Mouse (Mus musculus): ENCODE measurements around the gene Fam131a. TPM values are rescaled to one million over a fixed set of nuclear protein-coding genes. Genes with fewer than 3 reads are reported as not detected.
A peak's percentile ranks its signal among the peaks of the same experiment; 100 is the strongest.

The Fam131a gene
- polyA plus RNA-seq, 3 experiments from 2014 or later = 0.30 to 0.78 (median 0.59) TPM

DNA sequence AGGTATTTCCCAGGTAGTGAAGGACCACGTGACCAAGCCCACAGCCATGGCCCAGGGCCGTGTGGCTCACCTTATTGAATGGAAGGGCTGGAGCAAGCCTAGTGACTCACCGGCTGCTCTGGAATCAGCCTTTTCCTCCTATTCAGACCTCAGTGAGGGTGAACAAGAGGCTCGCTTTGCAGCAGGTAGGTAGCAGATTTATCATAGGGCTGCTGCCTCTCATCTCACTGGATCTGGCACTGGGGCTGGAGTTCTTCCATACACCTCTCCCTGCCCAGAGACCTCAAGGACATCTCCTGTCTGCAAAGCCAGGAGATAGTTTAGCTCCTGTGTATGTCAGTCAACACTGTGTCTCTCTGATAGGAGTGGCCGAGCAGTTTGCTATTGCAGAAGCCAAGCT lies 6.2 kb downstream of the Fam131a start:
- no peak for ATAC-seq

DNA sequence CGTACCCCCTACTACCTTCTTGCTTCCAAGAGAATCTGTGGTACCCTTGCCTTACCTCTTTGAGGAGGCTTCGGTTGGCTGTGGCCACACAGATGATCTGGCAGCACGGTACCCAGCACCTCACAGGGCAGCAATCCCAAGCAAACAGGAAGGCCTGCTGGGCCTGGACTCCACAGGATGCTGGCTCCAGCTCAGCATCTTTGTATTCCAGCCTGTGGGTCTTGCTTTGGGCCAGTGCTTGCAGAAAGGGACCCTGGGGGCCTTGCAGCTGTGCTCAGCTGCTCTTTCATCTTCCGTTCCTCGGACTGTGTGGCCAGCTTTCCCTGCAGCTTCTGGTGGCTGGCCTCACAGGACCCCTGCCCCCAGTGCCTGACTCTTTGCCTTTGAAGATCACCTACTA lies 7.0 kb downstream of the Fam131a start:
- no peak for ATAC-seq

- ATAC-seq = no peak
Measured at GRCm38 (mm10) chr16:20701316-20701715, 8.3 kb downstream of the Fam131a start.

DNA sequence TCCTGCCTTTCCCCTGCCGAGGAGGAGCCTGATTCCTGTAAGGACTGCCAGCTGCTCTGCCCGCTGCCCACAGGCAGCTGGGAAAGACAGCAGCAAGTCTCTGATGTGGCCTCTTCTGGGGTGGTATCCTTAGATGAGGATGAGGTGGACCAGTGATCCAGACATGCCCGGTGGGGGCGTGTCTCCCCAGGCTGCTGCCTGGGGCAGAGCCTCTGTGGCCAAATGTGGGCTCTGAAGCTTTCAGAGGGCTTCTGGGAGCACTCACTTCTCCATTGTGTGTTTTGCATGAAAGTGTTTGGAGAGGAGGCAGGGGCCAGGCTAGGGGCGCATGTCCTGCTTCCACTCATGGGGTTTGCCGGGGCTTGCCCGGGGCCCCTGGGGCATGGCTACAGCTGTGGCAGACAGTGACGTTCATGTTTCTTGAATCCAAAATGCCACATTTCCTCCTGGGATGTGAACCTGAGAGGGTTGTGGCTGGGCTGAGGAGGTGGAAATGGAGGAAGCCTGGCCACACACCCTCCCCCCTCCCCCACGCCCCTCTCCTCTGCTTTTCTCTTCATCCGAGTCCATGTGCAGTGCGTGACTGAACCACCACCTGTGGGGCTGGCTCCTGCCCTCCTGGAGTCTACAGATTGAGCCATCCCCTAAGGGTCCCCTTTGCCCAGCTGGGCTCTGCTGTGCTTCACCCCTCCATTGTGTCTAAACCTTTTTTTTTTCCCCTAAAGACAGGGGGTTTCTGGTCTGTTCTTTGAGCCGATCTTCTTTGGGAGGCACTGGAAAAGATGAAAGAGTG lies 8.9 kb downstream of the Fam131a start:
- no peak for ATAC-seq

DNA sequence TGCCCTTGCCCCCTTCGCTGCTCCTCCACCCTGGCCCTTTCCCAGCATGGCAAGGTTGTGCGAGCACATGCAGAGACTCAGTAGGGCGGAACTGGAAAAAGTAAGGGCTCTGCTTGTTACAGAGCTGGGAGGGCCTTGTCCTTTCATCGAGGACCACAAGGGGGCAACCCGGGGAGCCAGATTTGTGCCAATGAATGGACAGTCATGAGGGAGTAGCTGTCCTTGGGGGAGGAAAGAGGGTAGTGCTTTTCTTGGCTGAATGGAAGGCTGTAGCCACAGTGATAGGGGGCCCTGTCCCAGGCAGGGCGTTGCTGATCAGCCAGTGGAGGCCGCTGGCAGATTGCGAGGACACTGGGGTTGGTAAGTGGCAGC lies 9.5 kb downstream of the Fam131a start:
- ATAC-seq = no peak

DNA sequence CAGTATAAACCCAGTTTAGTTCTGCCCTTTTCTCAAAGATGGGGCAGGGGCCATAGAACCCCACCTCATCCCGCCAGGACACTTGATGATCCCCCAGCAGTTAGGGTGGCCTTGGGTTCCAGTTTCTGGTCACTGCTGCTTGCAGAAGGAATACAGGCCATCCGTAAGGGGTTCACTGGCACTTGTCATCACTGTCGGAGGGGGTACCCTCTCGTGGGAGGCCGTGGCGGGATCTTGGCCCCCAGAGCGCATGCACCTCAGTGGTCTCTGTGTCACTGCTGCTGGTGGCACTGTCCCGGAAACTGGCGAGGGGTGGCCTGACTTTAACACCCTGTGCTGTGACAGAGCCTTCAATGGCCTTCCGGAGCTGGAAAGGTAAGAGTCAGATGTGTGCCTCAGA lies 10.0 kb downstream of the Fam131a start:
- no peak for ATAC-seq

GRCm38 (mm10) chr16:20703699-20704400 lies 10.8 kb downstream of the Fam131a start:
- no peak for ATAC-seq

- ATAC-seq = no peak
Measured at GRCm38 (mm10) chr16:20705786-20706185, 12.7 kb downstream of the Fam131a start.

DNA sequence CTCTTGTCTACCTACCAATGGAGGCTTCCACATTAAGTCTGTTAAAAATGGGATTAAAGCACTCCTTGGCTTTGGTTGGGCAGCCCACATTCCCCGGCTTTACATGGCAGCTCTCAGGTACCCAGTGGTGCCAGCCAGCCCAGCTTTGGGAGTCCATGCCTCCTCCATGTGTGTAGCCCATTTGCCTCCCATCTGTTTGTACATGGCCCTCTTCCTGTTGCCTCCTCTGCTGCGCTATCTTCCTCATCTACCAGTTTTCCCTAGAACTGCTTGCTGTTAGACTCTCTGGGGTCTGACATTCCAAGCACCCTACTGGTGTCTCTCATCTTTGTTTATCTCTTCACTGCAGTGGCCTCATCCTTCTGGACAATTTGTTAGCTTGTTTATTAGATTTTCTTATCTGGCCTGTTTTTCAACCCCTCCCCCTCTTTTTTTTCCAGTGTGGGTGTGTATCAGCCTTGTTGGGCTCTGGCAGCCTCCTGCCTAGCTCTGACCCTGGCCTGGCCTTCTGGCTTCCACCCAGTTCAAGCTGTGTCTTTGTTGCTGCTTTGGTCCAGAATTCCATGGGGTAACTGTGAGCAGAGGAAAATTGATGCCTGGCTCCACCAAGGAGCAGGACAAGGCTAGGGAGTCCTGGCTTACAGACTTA lies 13.5 kb downstream of the Fam131a start:
- ATAC-seq = no peak

DNA sequence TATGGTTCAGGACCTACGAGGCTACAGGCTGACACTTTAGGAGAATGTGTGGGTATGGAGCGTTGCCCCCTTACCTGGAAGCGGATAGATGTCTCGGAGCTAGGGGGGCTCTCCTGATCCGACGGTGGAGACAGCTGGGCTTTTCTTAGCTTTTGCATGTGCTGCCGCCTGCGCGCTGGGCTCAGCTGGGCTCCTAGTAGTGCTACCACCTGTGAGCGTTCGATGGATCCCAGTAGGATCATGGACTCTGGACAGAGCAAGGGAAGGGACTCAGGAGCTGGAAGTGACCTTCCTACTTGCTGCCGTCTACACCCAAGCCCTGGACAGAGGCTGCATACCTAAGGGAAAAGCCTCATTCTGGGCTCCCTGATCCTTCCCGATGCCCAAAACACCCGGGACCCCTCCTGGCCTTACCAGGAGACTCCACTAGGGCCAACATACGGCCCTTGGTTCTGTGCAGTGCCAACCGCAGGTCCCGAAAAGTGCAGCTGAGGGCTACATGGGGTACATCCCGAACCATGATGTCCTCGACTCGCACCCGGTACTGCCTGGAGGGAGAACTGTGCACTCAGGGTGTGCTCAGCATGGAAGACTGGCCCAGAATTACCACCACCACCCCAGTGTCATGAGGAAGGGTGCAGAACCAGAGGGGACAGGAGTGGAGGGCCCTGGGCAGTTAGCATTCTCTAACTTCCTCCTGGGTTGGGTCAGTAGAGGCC lies 15.3 kb downstream of the Fam131a start:
- ATAC-seq = no peak

DNA sequence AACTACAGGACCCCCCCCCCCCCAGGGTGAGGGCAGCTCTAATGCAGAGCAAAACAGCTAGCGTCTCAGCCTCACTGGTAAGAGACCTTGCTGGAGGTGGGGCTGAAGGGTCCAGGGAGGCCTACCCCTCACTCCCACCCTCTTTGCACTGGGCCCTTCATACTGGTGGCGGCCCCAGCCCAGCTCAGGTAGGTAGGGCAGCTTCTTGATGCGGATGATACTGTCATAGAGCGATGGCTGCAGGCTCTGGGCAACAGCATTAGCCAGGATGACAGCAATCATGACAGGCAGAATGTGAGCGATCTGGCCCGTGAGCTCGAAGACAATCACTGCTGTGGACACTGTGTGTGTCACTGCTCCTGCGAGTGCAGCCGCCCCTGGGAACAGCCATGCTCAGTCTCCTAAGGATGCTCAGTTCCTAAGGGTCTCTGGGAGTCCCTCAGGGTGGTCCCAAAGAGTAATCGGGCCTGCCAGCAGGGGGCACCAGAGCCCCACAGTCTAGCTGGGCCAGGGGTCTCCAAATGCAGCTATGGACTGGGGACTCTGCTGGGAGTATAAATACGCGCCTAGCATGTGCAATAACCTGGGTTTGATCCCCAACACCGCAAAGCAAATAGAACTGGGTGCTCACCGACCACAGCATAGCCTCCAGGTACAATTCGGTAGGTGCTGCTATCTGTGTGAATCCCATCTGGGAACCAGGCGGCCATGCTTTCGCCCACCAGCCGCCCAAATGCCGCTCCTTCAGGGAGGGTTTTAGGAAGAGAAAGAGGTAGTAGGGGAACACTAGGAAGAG lies 16.1 kb downstream of the Fam131a start:
- ATAC-seq = no peak

GRCm38 (mm10) chr16:20710370-20710769 lies 17.3 kb downstream of the Fam131a start:
- no peak for ATAC-seq

GRCm38 (mm10) chr16:20710810-20711209 lies 17.8 kb downstream of the Fam131a start:
- no peak for ATAC-seq

- ATAC-seq = no peak
Measured at GRCm38 (mm10) chr16:20712190-20712589, 19.1 kb downstream of the Fam131a start.

DNA sequence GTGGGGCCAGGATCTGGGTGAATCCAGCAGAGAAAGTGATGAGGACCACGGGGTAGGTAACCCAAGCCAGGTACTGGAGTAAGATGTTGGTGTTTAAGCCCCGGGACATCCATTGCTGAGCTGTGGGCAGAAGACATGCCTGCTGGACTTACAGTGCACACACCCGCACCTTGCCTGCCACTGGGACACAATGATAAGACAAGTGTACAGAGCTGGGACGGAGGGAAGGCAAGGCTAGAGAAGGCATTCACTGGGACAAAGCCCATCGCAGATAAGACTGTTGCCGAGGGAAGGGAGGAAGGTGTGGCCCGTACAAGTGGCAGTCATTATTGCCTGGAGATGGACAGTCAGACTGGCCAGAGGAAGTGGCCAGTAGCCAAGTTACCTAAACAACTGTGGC lies 19.8 kb downstream of the Fam131a start:
- ATAC-seq = no peak

DNA sequence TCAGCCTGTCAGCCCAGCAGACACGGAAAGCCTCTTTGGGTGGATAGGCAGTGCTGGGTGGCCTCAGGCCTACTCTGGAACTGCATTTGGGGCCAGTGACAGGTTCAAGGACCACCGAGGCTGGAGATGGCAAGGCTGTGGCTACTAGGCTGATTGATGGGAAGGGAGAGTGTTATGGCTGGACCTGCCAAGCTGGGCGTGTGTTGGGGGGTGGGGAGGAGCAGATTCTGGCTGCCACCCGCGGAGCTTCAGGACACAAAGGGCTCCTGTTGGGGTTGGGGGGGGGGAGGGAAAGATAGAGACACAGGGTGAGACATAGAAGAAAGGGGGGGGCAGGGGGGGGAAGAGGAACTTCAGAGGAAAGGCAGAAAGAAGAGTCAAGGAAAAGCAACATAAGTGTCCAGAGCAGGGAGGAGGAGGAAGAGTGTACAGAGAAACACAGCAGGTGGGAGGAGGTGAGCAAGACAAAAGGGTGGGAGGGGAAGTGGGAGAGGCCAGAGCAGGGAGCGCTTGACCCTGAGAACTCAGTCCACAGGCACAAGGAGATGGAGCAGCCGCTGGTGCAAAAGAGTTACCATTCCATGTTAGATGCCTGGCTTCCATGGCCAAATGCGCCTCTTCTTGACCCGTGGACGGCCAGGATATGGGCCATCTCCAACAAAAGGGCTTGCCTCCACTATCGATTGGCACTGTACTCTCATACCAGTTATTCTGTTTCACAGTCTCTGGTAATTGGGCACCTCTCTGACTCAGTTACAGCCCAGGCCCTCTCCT lies 21.5 kb downstream of the Fam131a start:
- no peak for ATAC-seq

- ATAC-seq = no peak
Measured at GRCm38 (mm10) chr16:20715161-20715560, 22.1 kb downstream of the Fam131a start.

DNA sequence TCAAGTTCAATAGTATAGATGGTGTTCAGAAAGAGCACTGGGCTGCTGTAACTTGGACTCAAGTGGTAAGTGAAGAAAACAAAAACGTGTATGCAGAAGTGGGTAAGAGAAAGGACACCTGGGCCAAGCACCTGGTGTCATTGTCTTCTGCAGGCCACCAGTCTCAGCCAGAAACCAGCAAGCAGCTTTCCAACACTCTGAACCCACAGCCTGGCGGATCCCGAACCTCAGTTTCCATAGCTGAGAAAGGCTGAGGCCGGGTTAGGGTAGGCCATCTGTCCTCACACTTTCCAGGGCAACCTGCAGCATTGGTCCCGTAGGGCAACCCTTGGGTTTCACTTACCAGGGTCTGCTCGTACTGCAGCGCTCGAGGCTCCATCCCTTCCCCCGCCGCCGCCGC lies 22.5 kb downstream of the Fam131a start:
- no peak for ATAC-seq

GRCm38 (mm10) chr16:20715976-20716840 lies 23.2 kb downstream of the Fam131a start:
- ATAC-seq = peak; percentile 31

DNA sequence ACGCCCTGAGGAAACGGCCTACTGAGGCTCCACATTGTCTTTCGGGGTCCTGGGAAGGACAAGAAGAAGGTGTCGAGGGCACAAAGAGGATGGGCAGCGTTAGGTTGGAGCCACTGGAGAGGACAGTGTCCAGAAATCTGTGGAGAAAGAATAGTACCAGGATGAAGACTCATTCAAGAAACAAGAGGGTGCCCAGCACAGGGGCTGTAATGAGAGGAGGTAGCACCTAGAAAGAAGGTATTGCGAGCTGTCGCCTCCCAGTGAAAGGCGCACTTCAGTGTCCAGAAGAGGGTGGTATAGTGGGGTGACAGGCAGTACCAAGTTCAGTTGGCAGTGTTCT lies 23.8 kb downstream of the Fam131a start:
- ATAC-seq = no peak
